Mouse (Mus musculus) ovary, adult 18-20 months (tissue): ENCODE results near the gene Ngrn.

Experiments
- DNase-seq: peaks from one replicate; pipeline ENCODE4 v3.0.0; 2022; ENCODE audit warnings: low spot score, mixed read lengths

The Ngrn gene

DNA sequence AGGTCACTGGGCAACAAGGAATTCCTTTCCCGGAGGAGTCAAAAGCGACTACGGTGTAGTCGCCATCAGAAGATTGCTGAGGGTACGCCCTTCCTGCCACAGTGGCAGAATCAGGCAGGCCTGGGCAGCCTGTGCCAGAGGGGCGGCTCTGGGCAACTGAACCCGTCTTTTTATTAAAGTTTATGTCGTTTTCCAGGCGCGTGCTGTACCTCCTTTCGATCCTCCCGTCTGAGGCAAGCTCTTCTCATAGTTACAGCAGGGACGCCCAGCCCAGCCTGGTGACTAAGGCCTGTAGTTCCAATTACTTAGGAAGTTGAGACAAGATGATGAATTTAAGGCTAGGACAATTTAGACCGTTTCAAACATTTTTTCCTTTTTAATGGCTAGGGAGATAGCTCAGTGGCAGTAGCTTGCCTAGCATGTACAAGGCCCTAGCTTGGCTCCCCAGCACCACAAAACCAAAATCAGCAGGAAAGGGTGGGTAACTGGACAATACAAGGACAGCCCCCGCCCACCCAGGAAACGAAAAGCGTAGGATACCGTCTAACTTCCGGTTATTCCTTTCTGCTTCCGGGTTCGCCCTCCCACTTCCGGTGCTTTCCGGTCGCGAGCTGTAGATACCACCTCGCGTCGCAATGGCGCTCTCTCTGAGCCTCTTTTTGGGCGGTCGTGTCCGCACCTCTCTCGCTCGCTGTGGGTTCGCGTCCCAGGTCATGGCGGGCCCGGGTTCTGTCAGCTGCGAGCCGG lies at the start of gene Ngrn:
Gene Ngrn (plus strand): TSS at position 591 of the 747 bp plus-strand sequence.
- peak; percentile 72 for DNase-seq

DNA sequence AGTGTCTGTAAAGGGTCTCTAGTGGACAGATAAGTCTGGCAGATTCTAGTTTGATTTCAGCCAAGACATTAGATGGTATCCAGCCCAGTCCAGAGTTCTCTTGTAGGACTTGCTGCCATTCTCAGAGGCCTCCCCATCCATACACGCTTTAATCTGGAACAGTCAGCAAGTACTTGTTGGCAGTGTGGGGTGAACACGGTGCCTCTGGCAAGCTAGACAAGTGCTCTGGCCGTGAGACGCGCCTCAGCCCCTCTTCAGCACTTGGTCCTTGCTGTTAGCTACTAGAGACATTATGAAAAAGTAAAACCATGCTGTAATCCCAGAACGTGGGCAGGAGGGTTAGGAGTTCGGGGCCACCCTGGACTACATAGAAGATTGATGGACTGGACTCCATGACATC lies 47.4 kb upstream of the Ngrn start:
- DNase-seq: no peak

DNA sequence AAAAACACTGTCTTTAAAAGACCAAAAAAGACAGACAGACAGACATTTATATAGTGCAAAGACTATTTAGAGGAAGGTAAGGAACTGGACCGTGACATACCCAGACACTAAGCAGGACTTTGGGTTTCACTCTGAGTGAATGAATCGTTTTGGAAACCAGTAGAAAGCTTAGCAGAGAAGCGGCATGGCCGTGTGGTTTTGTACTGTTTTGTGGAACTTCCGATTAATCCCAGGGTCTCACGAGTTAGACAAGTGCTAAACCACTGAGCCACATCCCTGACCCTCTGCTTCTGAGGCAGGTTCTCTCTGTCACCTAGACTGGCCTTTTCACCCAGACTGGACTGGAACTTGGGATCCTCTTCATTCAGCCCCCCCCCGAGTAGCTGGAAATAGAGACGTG lies 46.6 kb upstream of the Ngrn start:
- DNase-seq: no peak

DNA sequence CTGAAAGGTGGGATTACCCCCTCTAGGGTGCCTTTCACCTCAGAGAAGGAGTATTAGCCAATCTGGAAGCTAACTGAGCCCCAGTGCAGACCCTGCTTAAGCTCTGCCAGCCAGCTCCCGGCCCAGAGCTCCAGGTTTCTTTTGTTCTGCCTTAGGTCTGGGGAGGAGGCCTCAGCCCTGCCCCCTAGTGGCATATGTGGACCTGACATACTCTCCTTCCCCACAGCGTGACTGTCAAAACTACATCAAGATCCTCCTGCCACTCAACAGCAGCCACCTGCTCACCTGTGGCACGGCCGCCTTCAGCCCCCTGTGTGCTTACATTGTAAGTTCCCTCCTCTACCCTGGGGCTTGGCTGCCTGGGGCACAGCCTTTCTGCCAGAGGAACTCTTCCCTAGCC lies 45.6 kb upstream of the Ngrn start:
- DNase-seq: no peak

DNA sequence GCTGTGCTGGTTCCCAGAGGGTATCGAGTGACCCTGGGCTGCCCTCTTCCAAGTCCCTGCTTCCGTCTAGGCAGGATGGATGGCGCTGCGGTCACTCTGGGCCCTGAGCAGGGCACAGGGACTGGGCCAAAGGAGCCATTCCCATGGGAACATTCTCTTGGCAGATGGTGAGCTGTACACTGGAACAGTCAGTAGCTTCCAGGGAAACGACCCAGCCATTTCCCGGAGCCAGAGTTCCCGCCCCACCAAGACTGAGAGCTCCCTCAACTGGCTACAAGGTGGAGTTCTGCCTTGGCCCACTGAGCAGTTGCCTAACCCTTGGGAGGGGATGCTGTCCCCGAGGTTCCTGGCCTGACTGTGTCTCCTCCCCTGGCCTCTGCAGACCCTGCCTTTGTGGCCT lies 44.4 kb upstream of the Ngrn start:
- no peak for DNase-seq

DNA sequence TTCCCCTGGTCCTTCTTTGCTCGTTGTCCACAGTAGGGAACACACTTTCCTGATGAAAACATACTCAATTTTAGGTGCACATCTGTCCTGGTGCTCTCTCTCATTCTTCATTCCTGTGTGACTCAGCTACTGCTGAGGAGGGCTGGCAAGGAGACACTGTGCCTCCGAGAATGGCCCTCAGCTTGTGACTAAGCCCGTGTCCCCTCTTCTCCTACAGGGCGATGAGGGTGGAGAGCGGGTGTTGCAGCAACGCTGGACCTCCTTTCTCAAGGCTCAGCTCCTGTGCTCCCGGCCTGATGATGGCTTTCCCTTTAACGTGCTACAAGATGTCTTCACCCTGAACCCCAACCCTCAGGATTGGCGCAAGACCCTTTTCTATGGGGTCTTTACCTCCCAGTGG lies 42.3 kb upstream of the Ngrn start:
- no peak for DNase-seq

DNA sequence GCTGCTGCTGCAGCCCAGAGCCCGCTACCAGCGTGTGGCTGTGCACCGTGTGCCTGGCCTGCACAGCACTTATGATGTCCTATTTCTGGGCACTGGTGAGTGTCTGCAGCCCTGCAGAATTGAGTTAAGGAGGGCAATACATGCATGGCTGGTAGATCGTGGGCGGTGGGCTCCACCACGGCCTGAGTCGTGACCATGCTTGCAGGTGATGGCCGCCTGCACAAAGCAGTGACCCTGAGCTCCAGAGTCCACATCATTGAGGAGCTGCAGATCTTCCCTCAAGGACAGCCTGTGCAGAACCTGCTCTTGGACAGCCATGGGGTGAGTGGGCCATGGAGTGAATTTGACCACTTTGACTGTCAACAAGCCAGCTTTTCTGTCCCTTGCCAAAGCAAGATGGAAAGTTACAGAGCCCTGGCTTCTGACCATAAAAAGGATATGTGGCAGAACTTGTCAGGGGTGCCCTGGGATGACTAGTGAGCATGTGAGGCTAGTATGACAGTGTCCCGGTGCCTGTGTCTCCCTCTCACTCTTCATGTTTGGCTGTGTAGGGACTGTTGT lies 40.7 kb upstream of the Ngrn start:
- no peak for DNase-seq

DNA sequence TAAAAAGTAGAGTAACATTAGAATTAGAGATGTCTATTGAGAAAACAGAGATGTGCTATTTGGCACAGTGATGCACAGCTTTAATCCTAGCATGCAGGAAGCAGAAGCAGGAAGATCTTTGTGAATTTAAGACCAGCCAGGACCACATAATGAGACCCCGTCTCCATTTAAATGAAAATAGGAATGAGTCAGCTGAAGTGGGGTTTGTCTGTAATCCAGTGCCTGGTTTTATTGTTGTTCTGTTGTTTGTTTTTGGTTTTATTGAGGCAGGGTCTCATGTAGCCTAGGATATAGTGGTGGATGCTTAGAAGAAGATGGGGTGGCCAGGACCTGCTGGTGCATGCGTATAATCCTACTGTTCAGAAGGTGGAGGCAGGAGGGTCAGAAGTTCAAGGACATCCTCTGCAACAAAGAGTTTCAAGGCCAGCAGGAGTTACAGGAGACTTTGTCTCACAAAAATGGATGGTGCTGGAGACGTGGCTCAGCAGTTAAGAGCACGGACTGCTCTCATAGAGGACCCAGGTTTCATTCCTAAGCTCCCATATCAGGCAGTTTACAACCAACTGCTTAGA lies 39.8 kb upstream of the Ngrn start:
- DNase-seq: no peak

DNA sequence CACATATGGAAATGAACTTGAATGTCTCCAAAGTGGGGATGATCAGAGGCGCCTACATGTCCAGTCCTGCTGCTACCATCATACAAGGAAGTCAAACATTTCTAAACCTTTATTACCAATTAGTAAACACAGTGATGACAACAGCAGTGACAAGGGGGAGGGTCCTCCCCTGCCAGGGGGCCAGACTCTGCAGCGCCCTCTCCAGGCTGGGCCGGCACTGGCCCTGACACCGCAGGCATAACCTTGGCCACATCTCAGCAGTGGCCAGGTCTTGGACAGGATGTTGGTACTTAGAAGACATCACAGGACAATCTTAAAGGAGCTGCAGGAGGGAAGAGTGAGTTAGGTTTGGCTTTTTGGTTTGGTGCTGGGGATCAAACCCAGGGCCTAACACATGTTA lies 34.0 kb upstream of the Ngrn start:
- no peak for DNase-seq

DNA sequence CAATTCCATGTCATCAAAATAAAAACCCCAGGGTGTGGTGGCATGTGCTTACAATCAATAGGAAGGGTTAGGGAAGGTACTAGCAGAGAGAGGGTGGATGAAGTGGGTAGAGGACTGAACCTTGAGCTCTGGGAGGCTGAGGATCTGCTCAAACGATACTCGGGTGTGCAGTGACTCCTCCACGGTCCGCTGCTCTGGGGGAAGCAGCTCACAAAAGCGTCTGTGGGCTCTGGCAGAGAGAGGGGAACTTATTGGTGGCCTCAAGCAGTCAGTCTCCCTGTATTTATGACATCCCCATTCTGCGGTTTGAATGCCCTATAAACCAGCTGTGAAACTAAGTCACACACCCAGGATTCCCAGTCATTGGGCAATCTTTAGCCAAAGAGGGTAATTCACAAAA lies 30.8 kb upstream of the Ngrn start:
- DNase-seq: no peak

DNA sequence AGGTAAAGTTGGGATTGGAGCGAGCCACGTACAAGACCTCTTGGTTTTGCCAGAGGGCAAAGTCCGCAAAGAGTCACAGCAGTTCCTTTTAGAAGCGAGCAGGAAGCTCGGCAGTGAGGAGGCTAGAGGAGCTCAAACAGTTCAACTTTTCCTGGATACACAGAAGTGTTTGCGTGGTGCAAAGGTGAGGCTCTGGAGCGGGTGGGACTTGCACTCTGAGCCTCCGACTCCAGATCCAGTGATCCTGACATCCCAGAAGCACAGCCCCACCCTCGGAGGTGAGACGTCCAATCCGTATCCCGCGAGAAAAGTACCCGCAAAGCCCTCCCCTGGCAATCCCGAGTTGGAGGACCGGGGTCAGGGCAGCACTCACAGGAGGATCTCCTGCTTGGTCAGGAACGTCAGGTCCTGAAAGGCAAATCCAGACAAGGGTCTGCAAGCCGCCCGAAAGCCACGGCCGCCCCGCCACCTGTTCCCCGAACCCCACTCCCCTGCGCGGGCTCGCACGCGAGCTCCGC lies 29.0 kb upstream of the Ngrn start:
- no peak for DNase-seq

DNA sequence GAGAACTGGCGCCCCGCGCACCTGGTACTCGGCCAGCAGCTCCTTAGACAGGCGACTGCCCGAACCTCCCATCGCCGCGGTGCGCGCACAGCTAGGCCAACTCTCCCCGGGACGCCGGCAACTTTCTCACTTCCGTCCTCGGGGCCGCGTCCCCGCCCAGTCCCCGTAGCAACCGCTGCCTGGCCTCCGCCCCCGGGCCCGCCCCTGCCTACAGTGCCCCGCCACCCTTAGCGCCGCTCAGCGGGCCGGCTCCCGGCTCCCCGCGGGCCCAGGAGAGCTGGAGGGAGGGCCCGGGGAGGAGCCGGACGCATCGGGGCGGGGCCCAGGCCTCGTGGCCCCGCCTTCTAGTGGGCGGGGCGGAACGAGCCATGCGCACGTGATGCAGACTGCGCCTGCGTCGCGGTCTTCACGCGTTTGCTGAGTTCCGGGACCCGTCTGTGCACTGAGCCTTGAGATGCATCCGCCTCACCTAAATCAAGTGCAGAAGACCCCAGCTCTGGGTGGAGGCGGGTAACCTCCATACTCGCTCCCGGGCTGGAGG lies 28.5 kb upstream of the Ngrn start, which contains the start of the genes Cib1 and Gdpgp1:
Gene Cib1 (minus strand): TSS at position 325 of the 541 bp plus-strand sequence.
Gene Gdpgp1 (plus strand): TSS at position 377 of the 541 bp plus-strand sequence.
- DNase-seq: peak; percentile 97

DNA sequence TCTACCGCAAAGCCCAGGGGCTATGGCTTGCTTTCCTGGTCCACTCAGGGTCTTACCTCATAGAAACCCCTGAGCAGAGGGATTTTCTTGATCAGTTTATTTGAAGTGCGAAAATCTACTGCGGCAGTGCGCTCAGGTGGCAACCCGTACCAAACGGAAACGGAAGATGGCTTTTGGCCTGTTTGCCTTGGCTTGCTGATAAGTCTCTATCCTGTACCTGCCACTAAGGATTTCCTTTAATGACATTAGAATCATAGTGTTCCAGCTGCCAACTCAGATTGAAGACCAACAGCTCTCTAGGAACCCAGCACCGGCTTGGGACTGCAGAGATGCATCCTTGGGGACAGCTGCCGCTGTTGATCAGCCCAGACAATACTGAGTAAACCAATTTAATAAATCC lies 27.2 kb upstream of the Ngrn start:
- no peak for DNase-seq

DNA sequence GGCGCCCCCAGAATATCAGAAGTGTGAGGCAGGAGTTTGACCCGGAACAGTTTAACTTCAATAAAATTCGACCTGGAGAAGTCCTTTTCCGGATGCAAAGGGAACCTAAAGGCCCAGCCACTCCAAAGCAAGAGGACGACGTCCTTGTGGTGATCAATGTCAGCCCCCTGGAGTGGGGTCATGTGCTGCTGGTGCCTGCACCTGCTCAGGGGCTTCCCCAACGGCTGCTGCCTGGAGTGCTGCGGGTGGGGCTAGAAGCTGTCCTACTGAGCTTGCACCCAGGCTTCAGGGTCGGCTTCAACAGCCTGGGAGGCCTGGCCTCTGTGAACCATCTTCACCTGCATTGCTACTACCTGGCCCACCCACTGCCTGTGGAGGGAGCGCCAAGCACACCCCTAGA lies 22.5 kb upstream of the Ngrn start:
- no peak for DNase-seq

DNA sequence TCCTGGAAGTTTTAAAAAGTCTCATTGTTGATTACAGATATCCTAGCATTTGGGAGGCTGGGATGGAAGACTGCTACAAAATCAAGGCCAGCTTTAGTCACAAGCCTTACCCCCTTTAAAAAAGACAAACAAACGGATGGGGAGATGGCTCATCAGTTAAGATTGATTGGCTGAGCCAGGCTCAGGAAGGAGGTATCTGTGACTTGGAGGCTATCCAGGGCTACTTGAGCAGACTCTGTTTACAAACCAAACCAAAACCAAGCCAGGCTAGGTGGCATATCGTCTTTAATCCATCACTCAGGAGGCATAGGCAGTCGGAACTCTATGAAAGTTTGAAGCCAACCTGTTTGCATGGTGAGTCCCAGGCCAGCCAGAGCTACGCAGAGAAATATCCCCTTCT lies 19.4 kb upstream of the Ngrn start:
- no peak for DNase-seq

DNA sequence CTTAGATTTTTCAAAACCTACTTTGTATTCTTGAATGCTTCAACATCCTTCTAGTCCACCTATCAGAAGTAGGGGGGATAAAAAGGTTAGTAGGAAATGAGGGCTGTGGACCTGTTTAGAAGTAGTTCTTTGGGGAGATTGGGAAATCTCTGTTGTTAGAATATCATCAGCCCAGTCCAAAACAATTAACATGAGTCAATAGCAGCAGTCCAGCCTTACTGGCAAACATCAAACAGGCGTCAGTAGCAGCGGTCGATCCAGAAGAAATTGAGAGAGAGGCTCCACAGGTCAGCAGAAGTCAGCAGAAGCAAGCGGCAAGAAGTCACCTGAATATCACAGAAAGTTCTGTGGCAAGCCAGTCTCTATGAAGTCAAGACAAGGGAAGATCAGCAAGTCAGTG lies 16.2 kb upstream of the Ngrn start:
- DNase-seq: no peak

DNA sequence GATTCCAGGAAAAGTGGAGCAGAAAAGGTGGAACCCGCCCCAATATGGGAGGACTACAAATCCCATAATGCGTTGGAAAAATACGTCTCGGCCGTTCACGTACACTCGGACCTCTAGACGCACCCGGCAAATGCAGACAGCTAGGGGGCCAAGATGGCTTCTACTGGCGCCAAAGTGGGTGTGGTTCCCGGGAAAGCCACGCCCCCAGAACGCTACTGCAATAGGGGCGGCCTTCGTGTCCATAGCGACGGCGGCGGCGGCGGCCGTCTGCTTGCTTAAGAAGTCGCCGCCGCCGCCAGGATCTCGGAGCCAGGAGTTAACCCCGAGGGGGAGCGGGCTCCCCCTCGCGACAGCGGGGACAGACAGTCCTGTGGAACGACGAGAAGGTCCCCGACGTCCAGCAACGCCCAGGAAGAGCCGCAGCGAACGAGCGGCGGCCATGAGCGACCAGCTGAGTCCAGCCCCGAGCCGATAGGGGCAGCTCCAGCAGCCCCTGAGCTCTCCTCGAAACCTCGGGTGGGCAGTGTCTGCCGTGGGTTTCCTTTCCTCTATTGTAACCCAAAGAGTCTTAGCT lies 14.8 kb upstream of the Ngrn start, which contains the start of gene Ttll13:
Gene Ttll13 (plus strand): TSS at position 229 of the 574 bp plus-strand sequence.
- peak; percentile 97 for DNase-seq

DNA sequence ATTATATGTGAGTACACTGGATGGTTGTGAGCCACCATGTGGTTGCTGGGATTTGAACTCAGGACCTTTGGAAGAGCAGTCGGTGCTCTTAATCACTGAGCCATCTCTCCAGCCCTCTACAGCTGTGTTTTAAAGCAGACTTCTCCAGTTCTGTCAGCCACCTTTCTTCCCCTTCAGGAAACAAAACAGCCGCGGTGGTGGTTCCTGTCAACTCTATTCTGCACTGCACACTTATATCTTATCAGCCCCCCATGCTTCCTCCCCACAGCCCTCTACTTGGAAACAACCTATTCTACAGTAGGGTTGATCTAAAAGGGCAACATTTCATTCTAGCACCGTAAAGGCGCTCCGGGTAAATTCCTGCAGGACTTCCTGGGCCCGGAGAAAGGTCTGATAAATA lies 14.2 kb upstream of the Ngrn start:
- DNase-seq: no peak

DNA sequence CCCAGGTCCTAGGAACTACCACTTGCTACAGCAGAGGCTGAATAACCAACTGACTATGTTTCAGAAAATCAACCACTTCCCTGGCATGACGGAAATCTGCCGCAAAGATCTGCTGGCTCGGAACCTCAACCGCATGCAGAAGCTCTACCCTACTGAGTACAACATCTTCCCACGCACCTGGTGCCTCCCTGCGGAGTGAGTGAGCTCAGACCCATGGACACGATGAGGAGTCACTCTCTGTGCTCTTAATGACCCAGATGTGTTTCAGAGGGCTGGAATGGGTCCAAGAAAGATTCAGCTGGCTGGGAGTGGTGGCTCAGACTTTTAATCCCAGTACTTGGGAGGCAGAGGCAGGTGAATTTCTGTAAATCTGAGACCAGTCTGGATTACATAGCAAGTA lies 8.6 kb upstream of the Ngrn start:
- no peak for DNase-seq

DNA sequence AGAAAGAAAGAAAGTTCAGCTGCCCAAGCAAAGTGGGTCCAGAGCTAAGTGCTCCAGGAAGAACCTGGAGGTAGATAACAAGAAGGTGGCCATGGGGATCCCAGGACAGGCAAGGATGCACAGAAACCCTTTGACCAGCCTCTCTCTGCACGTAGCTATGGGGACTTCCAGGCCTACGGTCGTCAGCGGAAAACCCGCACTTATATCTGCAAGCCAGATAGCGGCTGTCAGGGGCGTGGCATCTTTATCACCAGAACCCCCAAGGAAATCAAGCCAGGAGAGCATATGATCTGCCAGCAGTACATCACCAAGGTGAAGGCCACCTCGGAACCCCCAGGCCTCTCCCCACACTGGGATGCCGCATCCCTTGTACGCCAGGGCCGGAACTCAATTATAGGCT lies 8.1 kb upstream of the Ngrn start:
- DNase-seq: no peak

DNA sequence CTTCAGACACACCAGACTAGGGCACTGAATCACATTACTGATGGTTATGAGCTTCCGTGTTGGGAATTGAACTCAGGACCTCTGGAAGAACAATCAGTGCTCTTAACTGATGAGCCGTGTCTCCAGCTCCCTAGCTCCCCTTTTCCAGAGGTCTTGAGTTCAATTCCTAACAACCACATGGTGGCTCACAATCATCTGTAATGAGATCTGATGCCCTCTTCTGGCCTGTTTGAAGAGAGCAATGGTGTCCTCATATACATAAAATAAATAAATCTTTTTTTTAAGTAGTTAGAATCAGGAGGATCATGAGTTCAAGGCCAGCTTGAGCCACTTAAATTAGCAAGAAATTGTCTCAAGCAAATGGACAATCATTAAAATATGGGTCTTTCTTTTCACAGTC lies 5.0 kb upstream of the Ngrn start:
- no peak for DNase-seq

DNA sequence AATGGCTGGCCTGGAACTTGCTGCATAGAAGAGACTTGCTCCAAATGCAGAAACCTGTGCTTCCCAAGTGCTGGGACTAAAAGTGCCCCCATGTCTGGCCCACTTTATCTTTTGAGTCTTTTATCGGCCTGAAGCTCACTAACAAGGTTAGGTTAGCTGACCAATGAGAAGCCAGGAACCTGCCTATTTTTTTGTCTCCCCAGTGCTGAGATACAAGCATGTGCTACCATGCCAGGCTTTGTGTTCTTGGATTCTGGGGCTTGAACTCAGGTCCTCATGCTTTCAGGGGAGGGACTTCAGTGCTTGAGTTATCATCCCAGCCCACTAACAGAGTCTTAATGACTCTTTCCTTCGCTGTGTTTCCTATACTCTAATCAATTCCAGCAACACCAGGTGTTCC lies 3.3 kb upstream of the Ngrn start:
- DNase-seq: no peak
